In genomic region chr12:8770946-8771843, GRCm38 (mm10) we compare ENCODE assay signal across 8 mouse cellular contexts. TPM values are rescaled to one million over a fixed set of nuclear protein-coding genes. Genes with fewer than 3 reads are reported as not detected.
DNase-seq lines count a peak whose midpoint lies in the region; ATAC-seq and TF ChIP-seq lines count a peak whose summit lies in the region.

Sdc1 (plus strand) TSS chr12:8771323.

- no peak within 1 kb of the TSS for H3K27ac ChIP-seq in ES-E14 (ENCODE audit: insufficient read depth, low read depth, low read length, poor library complexity, severe bottlenecking)
- H3K27ac ChIP-seq in forebrain, embryonic 12.5 days, result peak within 1 kb of the TSS; percentile 80
- H3K27ac ChIP-seq in heart, postnatal 0 days (ENCODE audit: low read depth), result peak within 1 kb of the TSS; percentile 47
- H3K27ac ChIP-seq in lung, postnatal 0 days (ENCODE audit: low read length), result peak within 1 kb of the TSS; percentile 89

- TF ChIP-seq EP300 in heart, postnatal 0 days (IDR thresholded peaks at IDR 0.05; ENCODE audit: low read depth), result no peak
- TF ChIP-seq EP300 in lung, postnatal 0 days (IDR thresholded peaks at IDR 0.05), result no peak

- DNase-seq in ES-E14 (ENCODE audit: low read depth, low spot score), result peak; percentile 75
- DNase-seq in c-Kit-positive CD71-positive TER-119-positive erythroid progenitor cells, embryonic 14.5 days (ENCODE audit: low spot score), result peak; percentile 39
- peak; percentile 51 for DNase-seq in heart, postnatal 0 days (ENCODE audit: low spot score)
- DNase-seq in kidney, postnatal 36 days, result peak; percentile 66 to 85
- peak; percentile 90 for DNase-seq in lung, postnatal 0 days (ENCODE audit: low spot score)
- DNase-seq in ovary, postnatal 36 days (ENCODE audit: low spot score), result peak; percentile 85
- peak; percentile 89 for DNase-seq in urinary bladder, adult 2 months (ENCODE audit: low spot score)

- H3K9ac ChIP-seq in ES-E14 (ENCODE audit: insufficient read depth, low read depth, low read length, poor library complexity, severe bottlenecking), result peak within 1 kb of the TSS; percentile 92
- H3K9ac ChIP-seq in forebrain, embryonic 12.5 days, result peak within 1 kb of the TSS; percentile 81
- H3K9ac ChIP-seq in heart, postnatal 0 days (replicated peaks; ENCODE audit: low read depth, low read length), result peak within 1 kb of the TSS; percentile 74
- H3K9ac ChIP-seq in lung, postnatal 0 days (replicated peaks; ENCODE audit: low read depth), result peak within 1 kb of the TSS; percentile 79

- TF ChIP-seq CTCF in heart, postnatal 0 days (IDR thresholded peaks at IDR 0.05; ENCODE audit: low read depth), result peak; percentile 39
- peak; percentile 71 for TF ChIP-seq CTCF in lung, postnatal 0 days (IDR thresholded peaks at IDR 0.05)

- no peaks in the 10 kb centered on the region for H3K36me3 ChIP-seq in ES-E14 (ENCODE audit: control insufficient read depth, insufficient read depth, low read length, poor library complexity, severe bottlenecking)
- H3K36me3 ChIP-seq in forebrain, embryonic 12.5 days (replicated peaks), result no peaks in the 10 kb centered on the region
- H3K36me3 ChIP-seq in heart, postnatal 0 days (replicated peaks; ENCODE audit: control insufficient read depth, insufficient read depth, low read length), result no peaks in the 10 kb centered on the region
- no peaks in the 10 kb centered on the region for H3K36me3 ChIP-seq in lung, postnatal 0 days (ENCODE audit: insufficient read depth, low read length)

- H3K4me3 ChIP-seq in ES-E14 (ENCODE audit: insufficient read depth in 1 of 2, low read depth in 1 of 2, low read length in 2 of 2, poor library complexity in 1 of 2, severe bottlenecking in 1 of 2), result peak within 1 kb of the TSS; percentile 84 to 91
- peak within 1 kb of the TSS; percentile 74 for H3K4me3 ChIP-seq in forebrain, embryonic 12.5 days (replicated peaks)
- peak within 1 kb of the TSS; percentile 85 for H3K4me3 ChIP-seq in heart, postnatal 0 days (ENCODE audit: low read depth, low read length)
- H3K4me3 ChIP-seq in lung, postnatal 0 days (ENCODE audit: low read depth, low read length), result peak within 1 kb of the TSS; percentile 82

- peak; percentile 86 for ATAC-seq in forebrain, embryonic 12.5 days (ENCODE audit: low FRiP score)
- ATAC-seq in heart, postnatal 0 days (ENCODE audit: insufficient read depth, low read depth), result peak; percentile 73
- ATAC-seq in lung, postnatal 0 days, result peak; percentile 85

- 0 out of 4 replicates have a peak, but pooled peaks cover 0 to 3% of the 10 kb centered on the region in 2 experiments for H3K4me1 ChIP-seq in ES-E14 (ENCODE audit: control insufficient read depth in 2 of 2, insufficient read depth in 2 of 2, low read length in 2 of 2, poor library complexity in 1 of 2)
- H3K4me1 ChIP-seq in forebrain, embryonic 12.5 days, result peaks cover 13% of the 10 kb centered on the region
- 0 out of 2 replicates have a peak, but pooled peaks cover 4% of the 10 kb centered on the region for H3K4me1 ChIP-seq in heart, postnatal 0 days (ENCODE audit: control insufficient read depth, insufficient read depth)
- no peaks in the 10 kb centered on the region for H3K4me1 ChIP-seq in lung, postnatal 0 days (ENCODE audit: insufficient read depth, low read depth, low read length)

- peak within 1 kb of the TSS; percentile 91 for H3K4me2 ChIP-seq in forebrain, embryonic 12.5 days
- peak within 1 kb of the TSS; percentile 100 for H3K4me2 ChIP-seq in heart, postnatal 0 days (ENCODE audit: low read depth, low read length)
- H3K4me2 ChIP-seq in lung, postnatal 0 days (replicated peaks; ENCODE audit: low read depth, low read length), result peak within 1 kb of the TSS; percentile 90

- no peaks in the 10 kb centered on the region for H3K9me3 ChIP-seq in ES-E14 (ENCODE audit: control insufficient read depth, insufficient read depth, low read depth, low read length)
- no peaks in the 10 kb centered on the region for H3K9me3 ChIP-seq in forebrain, embryonic 12.5 days
- H3K9me3 ChIP-seq in heart, postnatal 0 days (replicated peaks; ENCODE audit: control insufficient read depth, low read length), result no peaks in the 10 kb centered on the region
- no peaks in the 10 kb centered on the region for H3K9me3 ChIP-seq in lung, postnatal 0 days (ENCODE audit: low read length)

- H3K27me3 ChIP-seq in forebrain, embryonic 12.5 days, result no peaks in the 10 kb centered on the region
- no peaks in the 10 kb centered on the region for H3K27me3 ChIP-seq in heart, postnatal 0 days (ENCODE audit: control insufficient read depth, insufficient read depth, low read length)
- H3K27me3 ChIP-seq in lung, postnatal 0 days (replicated peaks; ENCODE audit: insufficient read depth, low read length), result no peaks in the 10 kb centered on the region

- under 1% methylated on average over 67 of the region's 67 CpGs for WGBS in forebrain, embryonic 12.5 days
- WGBS in heart, postnatal 0 days, result under 1% methylated on average over 66 of the region's 67 CpGs
- under 1% methylated on average over 46 of the region's 67 CpGs for WGBS in lung, postnatal 0 days

- in situ Hi-C loops in ES-E14 (cut with MboI; ENCODE audit: low sequenced_read_pairs in 2 of 2, unreplicated experiment in 2 of 2), result loop anchor here in 1 of 2 experiments (25.0 kb wide), 1 partner anchor 241 kb away; no protein-coding TSS in a partner anchor

TF ChIP-seq in ES-E14, 5 proteins besides CTCF, POLR2A, EP300 and RAD21:
- TF ChIP-seq HCFC1 (IDR thresholded peaks at IDR 0.05; ENCODE audit: borderline replicate concordance, insufficient read depth, low read length) (no peak), MAFK (IDR thresholded peaks at IDR 0.05; ENCODE audit: insufficient read depth, low read depth, low read length) (no peak), CHD2 (IDR thresholded peaks at IDR 0.05; ENCODE audit: low read depth, low read length) (no peak), ZC3H11A (IDR thresholded peaks at IDR 0.05; ENCODE audit: borderline replicate concordance, low read depth, low read length) (no peak), ZNF384 (IDR thresholded peaks at IDR 0.05; ENCODE audit: low read depth, low read length) (no peak)

RNA-seq across cellular contexts. Expression of gene Sdc1, which starts in this region (rescaled TPM):
- total RNA-seq in ES-E14 (2012; rRNA removed), result 70.7 and 112 TPM in 2 replicates
- polyA plus RNA-seq in forebrain, embryonic 12.5 days (2016; fragmentation: Nextera tagmentation; extraction: Ambion mirVana), result 70.3 and 72.7 TPM in 2 replicates
- 30.4 and 39.8 TPM in 2 replicates for total RNA-seq in heart, postnatal 0 days (2014; rRNA removed; ENCODE audit: low replicate concordance)
- 22.4 and 22.5 TPM in 2 replicates for polyA plus RNA-seq in heart, postnatal 0 days (2015; fragmentation: Nextera tagmentation; extraction: Ambion mirVana)
- 303 and 306 TPM in 2 replicates for polyA plus RNA-seq in lung, postnatal 0 days (2015; fragmentation: Nextera tagmentation; extraction: Ambion mirVana)
- 231 TPM in 2 replicates for polyA plus RNA-seq in urinary bladder, adult 2 months (2012; rRNA removed)

Comparison
In these comparisons a context has a peak if more than half of its experiments do, and no peak if none do; other contexts are left out.
1. DNase-seq: peak in every context shown above with its lines; median percentile 90 in lung, postnatal 0 days; 89 in urinary bladder, adult 2 months; 85 in ovary, postnatal 36 days; 76 in kidney, postnatal 36 days; 75 in ES-E14; 51 in heart, postnatal 0 days; 39 in c-Kit-positive CD71-positive TER-119-positive erythroid progenitor cells, embryonic 14.5 days.